Mouse (Mus musculus) MEL (cell line): ENCODE measurements around the gene Sipa1l1.

Experiments used
- CTCF ChIP-seq, 3 experiments: IDR thresholded peaks in 2 of 3; conservative IDR thresholded peaks in 1 of 3; 2 replicates each; pipeline ENCODE4 v1.5.1; 2011 to 2012; ENCODE audit warnings: low read length in 3 of 3, low read depth in 2 of 3, mild to moderate bottlenecking in 2 of 3, improper control_type of control experiment in 1 of 3, inconsistent platforms in 1 of 3, mixed read lengths in 1 of 3, moderate library complexity in 1 of 3; ENCODE audit not compliant: control insufficient read depth in 1 of 3, insufficient read depth in 1 of 3, poor library complexity in 1 of 3, severe bottlenecking in 1 of 3
- EP300 ChIP-seq, 2 experiments: IDR thresholded peaks; 2 replicates each; pipeline ENCODE4 v1.6.1; 2011; ENCODE audit warnings: improper control_type of control experiment in 2 of 2, low read length in 2 of 2, low read depth in 1 of 2, mild to moderate bottlenecking in 1 of 2
- GABPA ChIP-seq: IDR thresholded peaks from 2 replicates; pipeline ENCODE4 v1.6.1; 2012; ENCODE audit warnings: low read depth, mild to moderate bottlenecking, inconsistent platforms, low read length, improper control_type of control experiment, moderate library complexity
- MAZ ChIP-seq: IDR thresholded peaks from 2 replicates; pipeline ENCODE4 v1.6.1; 2012; ENCODE audit warnings: low read depth, mild to moderate bottlenecking, inconsistent platforms, low read length, improper control_type of control experiment
- MXI1 ChIP-seq: IDR thresholded peaks from 2 replicates; pipeline ENCODE4 v1.6.1; 2011; ENCODE audit warnings: mild to moderate bottlenecking, low read depth, low read length, improper control_type of control experiment
- POLR2A ChIP-seq, 2 experiments: IDR thresholded peaks; 2 replicates each; pipeline ENCODE4 v1.6.1; 2011 to 2012; ENCODE audit warnings: low read length in 2 of 2, mild to moderate bottlenecking in 2 of 2, control low read depth in 1 of 2, improper control_type of control experiment in 1 of 2, low read depth in 1 of 2, moderate library complexity in 1 of 2; ENCODE audit not compliant: control insufficient read depth in 1 of 2, insufficient read depth in 1 of 2, poor library complexity in 1 of 2
- SMC3 ChIP-seq: IDR thresholded peaks from 2 replicates; pipeline ENCODE4 v1.6.1; 2011; ENCODE audit warnings: low read depth, low read length, improper control_type of control experiment
- TAL1 ChIP-seq: IDR thresholded peaks from 2 replicates; pipeline ENCODE4 v1.6.1; 2012; ENCODE audit warnings: mild to moderate bottlenecking, inconsistent platforms, low read length, moderate library complexity, mixed read lengths
- USF2 ChIP-seq, 2 experiments: IDR thresholded peaks; 2 replicates each; pipeline ENCODE4 v1.6.1; 2011 to 2012; ENCODE audit warnings: improper control_type of control experiment in 2 of 2, low read length in 2 of 2, borderline replicate concordance in 1 of 2, inconsistent platforms in 1 of 2, low read depth in 1 of 2, mild to moderate bottlenecking in 1 of 2; ENCODE audit not compliant: insufficient read depth in 1 of 2
- ZNF384 ChIP-seq: IDR thresholded peaks from 2 replicates; pipeline ENCODE4 v1.6.1; 2012; ENCODE audit warnings: low read depth, mild to moderate bottlenecking, inconsistent platforms, low read length, improper control_type of control experiment

DNA sequence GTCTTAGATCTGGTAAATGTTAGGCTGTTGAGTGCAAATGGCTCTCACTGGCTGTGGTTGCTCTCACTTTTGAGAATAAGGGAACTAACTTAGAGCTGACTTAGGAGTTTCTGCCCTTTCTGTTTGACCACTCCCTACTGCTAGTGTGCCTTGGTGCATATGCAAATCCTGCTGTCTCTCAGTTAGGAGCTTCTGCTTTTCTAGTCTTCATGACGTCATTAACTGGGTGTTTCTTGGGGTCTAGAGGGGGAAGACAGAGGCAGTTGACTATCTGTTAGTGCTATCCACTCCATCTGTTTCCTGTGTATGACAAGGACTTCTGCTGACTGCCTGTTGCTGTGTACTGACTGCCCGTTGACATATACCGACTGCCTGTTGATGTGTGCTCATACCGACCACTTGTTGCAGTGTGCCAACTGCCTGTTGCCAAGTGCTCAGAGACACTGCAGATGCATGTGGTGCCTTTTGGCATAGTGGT, 56.7 kb downstream of the Sipa1l1 start:
- TF ChIP-seq CTCF (IDR thresholded peaks at IDR 0.05 in 2 of 3, conservative IDR thresholded peaks at IDR 0.05 in 1 of 3; ENCODE audit: control insufficient read depth in 1 of 3, insufficient read depth in 1 of 3, low read depth in 2 of 3, low read length in 3 of 3, poor library complexity in 1 of 3, severe bottlenecking in 1 of 3) (no peak), ZNF384 (no peak), POLR2A (IDR thresholded peaks at IDR 0.05; ENCODE audit: control insufficient read depth in 1 of 2, insufficient read depth in 1 of 2, low read depth in 1 of 2, low read length in 2 of 2, poor library complexity in 1 of 2) (peak; percentile 29 to 72; a peak in 2 of 4 replicates), TAL1 (peak; percentile 97), MAZ (no peak), SMC3 (no peak), GABPA (no peak), MXI1 (peak; percentile 50), EP300 (IDR thresholded peaks at IDR 0.05; ENCODE audit: low read depth in 1 of 2, low read length in 2 of 2) (peak; percentile 97 to 99), USF2 (IDR thresholded peaks at IDR 0.05; ENCODE audit: borderline replicate concordance in 1 of 2, insufficient read depth in 1 of 2, low read depth in 1 of 2, low read length in 2 of 2) (no peak)
